Mouse (Mus musculus): ENCODE data around the gene Has3. TPM values are rescaled to one million over a fixed set of nuclear protein-coding genes. Genes with fewer than 3 reads are reported as not detected.
A peak's percentile ranks its signal among the peaks of the same experiment; 100 is the strongest.
"Not testable (repeated sequence)": the region's sequence is repeated elsewhere in the genome, so short reads cannot be mapped to it uniquely, and the experiment has no call there.

Has3 gene
- polyA plus RNA-seq, 1 experiment from 2014 or later, result 0.10 TPM

DNA sequence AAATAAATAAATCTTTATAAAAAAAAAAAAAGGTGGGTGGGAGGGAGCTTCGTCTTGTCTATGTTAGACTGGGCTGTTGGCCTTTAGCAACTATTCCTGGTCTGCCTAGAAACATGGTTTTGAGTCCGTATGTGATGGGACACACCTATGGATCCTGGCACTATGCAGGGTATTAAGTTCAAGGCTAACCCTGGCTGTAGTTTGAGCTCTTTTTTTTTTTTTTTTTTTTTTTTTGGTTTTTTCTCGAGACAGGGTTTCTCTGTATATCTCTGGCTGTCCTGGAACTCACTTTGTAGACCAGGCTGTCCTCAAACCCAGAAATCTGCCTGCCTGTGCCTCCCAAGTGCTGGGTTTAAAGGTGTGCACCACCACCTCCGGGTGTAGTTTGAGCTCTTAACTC lies 54.0 kb downstream of the Has3 start:
- Histone ChIP-seq H3K36me3 (ENCODE audit: control insufficient read depth, insufficient read depth, low read length) (peaks cover 16% of the 10 kb centered on the region), H3K4me2 (no peak overlapping the region), H3K27me3 (ENCODE audit: control insufficient read depth, insufficient read depth, low read length) (no peaks in the 10 kb centered on the region), H3K9ac (ENCODE audit: low read length) (no peak overlapping the region), H3K9me3 (ENCODE audit: control insufficient read depth, low read length) (no peaks in the 10 kb centered on the region), H3K4me3 (ENCODE audit: low read depth, low read length) (no peak overlapping the region), H3K4me1 (ENCODE audit: control insufficient read depth, insufficient read depth, low read length) (no peaks in the 10 kb centered on the region), H3K27ac (ENCODE audit: low read depth, low read length) (no peak overlapping the region)
- WGBS, result 85% methylated on average over 4 of the region's 4 CpGs
- no peak for ATAC-seq (ENCODE audit: low FRiP score)
- no peak for DNase-seq (ENCODE audit: low spot score, missing footprints)

- Histone ChIP-seq H3K4me3 (ENCODE audit: low read depth, low read length) (no peak overlapping the region), H3K27ac (ENCODE audit: low read depth, low read length) (no peak overlapping the region), H3K36me3 (ENCODE audit: control insufficient read depth, insufficient read depth, low read length) (peaks cover 11% of the 10 kb centered on the region), H3K9me3 (ENCODE audit: control insufficient read depth, low read length) (no peaks in the 10 kb centered on the region), H3K27me3 (ENCODE audit: control insufficient read depth, insufficient read depth, low read length) (no peaks in the 10 kb centered on the region), H3K4me2 (no peak overlapping the region), H3K9ac (ENCODE audit: low read length) (no peak overlapping the region), H3K4me1 (ENCODE audit: control insufficient read depth, insufficient read depth, low read length) (no peaks in the 10 kb centered on the region)
- DNase-seq (ENCODE audit: low spot score, missing footprints) (no peak), ATAC-seq (ENCODE audit: low FRiP score) (no peak)
- 85% methylated on average over 8 of the region's 8 CpGs for WGBS
Measured at GRCm38 (mm10) chr8:106924904-106925349, 54.9 kb downstream of the Has3 start.

GRCm38 (mm10) chr8:106925446-106925845 lies 55.4 kb downstream of the Has3 start:
- Histone ChIP-seq H3K9ac (ENCODE audit: low read length) (no peak overlapping the region), H3K36me3 (ENCODE audit: control insufficient read depth, insufficient read depth, low read length) (peaks cover 10% of the 10 kb centered on the region), H3K4me1 (ENCODE audit: control insufficient read depth, insufficient read depth, low read length) (no peaks in the 10 kb centered on the region), H3K4me3 (ENCODE audit: low read depth, low read length) (no peak overlapping the region), H3K27me3 (ENCODE audit: control insufficient read depth, insufficient read depth, low read length) (no peaks in the 10 kb centered on the region), H3K4me2 (no peak overlapping the region), H3K9me3 (ENCODE audit: control insufficient read depth, low read length) (no peaks in the 10 kb centered on the region), H3K27ac (ENCODE audit: low read depth, low read length) (no peak overlapping the region)
- ATAC-seq (ENCODE audit: low FRiP score) (no peak), DNase-seq (ENCODE audit: low spot score, missing footprints) (no peak)
- WGBS, result 93% methylated on average over 4 of the region's 4 CpGs

- Histone ChIP-seq H3K27ac (ENCODE audit: low read depth, low read length) (no peak overlapping the region), H3K9me3 (ENCODE audit: control insufficient read depth, low read length) (no peaks in the 10 kb centered on the region), H3K4me2 (no peak overlapping the region), H3K36me3 (ENCODE audit: control insufficient read depth, insufficient read depth, low read length) (peaks cover 8% of the 10 kb centered on the region), H3K4me3 (ENCODE audit: low read depth, low read length) (no peak overlapping the region), H3K4me1 (ENCODE audit: control insufficient read depth, insufficient read depth, low read length) (no peaks in the 10 kb centered on the region), H3K9ac (ENCODE audit: low read length) (no peak overlapping the region), H3K27me3 (ENCODE audit: control insufficient read depth, insufficient read depth, low read length) (no peaks in the 10 kb centered on the region)
- 49% methylated on average over 4 of the region's 4 CpGs for WGBS
- ATAC-seq (ENCODE audit: low FRiP score), result no peak
- no peak for DNase-seq (ENCODE audit: low spot score, missing footprints)
Measured at GRCm38 (mm10) chr8:106927247-106927646, 57.2 kb downstream of the Has3 start.

GRCm38 (mm10) chr8:106928182-106928581 lies 58.1 kb downstream of the Has3 start:
- H3K4me3 ChIP-seq (ENCODE audit: low read depth, low read length); ATAC-seq (ENCODE audit: low FRiP score); H3K9me3 ChIP-seq (ENCODE audit: control insufficient read depth, low read length); H3K27me3 ChIP-seq (ENCODE audit: control insufficient read depth, insufficient read depth, low read length); H3K27ac ChIP-seq (ENCODE audit: low read depth, low read length); H3K4me2 ChIP-seq; H3K36me3 ChIP-seq (ENCODE audit: control insufficient read depth, insufficient read depth, low read length); H3K9ac ChIP-seq (ENCODE audit: low read length); H3K4me1 ChIP-seq (ENCODE audit: control insufficient read depth, insufficient read depth, low read length); DNase-seq (ENCODE audit: low spot score, missing footprints): not testable (repeated sequence)
- WGBS, result 95% methylated on average over 10 of the region's 11 CpGs

- H3K36me3 ChIP-seq (ENCODE audit: control insufficient read depth, insufficient read depth, low read length), result no peaks in the 10 kb centered on the region
- H3K9ac ChIP-seq (ENCODE audit: low read length), result no peak overlapping the region
- no peak overlapping the region for H3K4me2 ChIP-seq
- no peak for DNase-seq (ENCODE audit: low spot score, missing footprints)
- no peak for ATAC-seq (ENCODE audit: low FRiP score)
- H3K27ac ChIP-seq (ENCODE audit: low read depth, low read length), result no peak overlapping the region
- H3K4me3 ChIP-seq (ENCODE audit: low read depth, low read length), result no peak overlapping the region
- no peaks in the 10 kb centered on the region for H3K9me3 ChIP-seq (ENCODE audit: control insufficient read depth, low read length)
- WGBS, result 74% methylated on average over 6 of the region's 6 CpGs
- peaks cover 4% of the 10 kb centered on the region; the same call in 1 of the 2 replicates for H3K4me1 ChIP-seq (ENCODE audit: control insufficient read depth, insufficient read depth, low read length)
- peaks cover 3% of the 10 kb centered on the region; the same call in 1 of the 2 replicates for H3K27me3 ChIP-seq (ENCODE audit: control insufficient read depth, insufficient read depth, low read length)
Measured at GRCm38 (mm10) chr8:106929155-106929913, 59.3 kb downstream of the Has3 start.

GRCm38 (mm10) chr8:106929921-106930320 lies 59.9 kb downstream of the Has3 start:
- no peak overlapping the region for H3K9ac ChIP-seq (ENCODE audit: low read length)
- H3K4me3 ChIP-seq (ENCODE audit: low read depth, low read length), result no peak overlapping the region
- peaks cover 4% of the 10 kb centered on the region; the same call in 1 of the 2 replicates for H3K4me1 ChIP-seq (ENCODE audit: control insufficient read depth, insufficient read depth, low read length)
- WGBS, result 86% methylated on average over 5 of the region's 5 CpGs
- DNase-seq (ENCODE audit: low spot score, missing footprints), result no peak
- ATAC-seq (ENCODE audit: low FRiP score), result no peak
- no peak overlapping the region for H3K4me2 ChIP-seq
- peaks cover 4% of the 10 kb centered on the region; the same call in 1 of the 2 replicates for H3K27me3 ChIP-seq (ENCODE audit: control insufficient read depth, insufficient read depth, low read length)
- H3K9me3 ChIP-seq (ENCODE audit: control insufficient read depth, low read length), result no peaks in the 10 kb centered on the region
- H3K36me3 ChIP-seq (ENCODE audit: control insufficient read depth, insufficient read depth, low read length), result no peaks in the 10 kb centered on the region
- no peak overlapping the region for H3K27ac ChIP-seq (ENCODE audit: low read depth, low read length)

DNA sequence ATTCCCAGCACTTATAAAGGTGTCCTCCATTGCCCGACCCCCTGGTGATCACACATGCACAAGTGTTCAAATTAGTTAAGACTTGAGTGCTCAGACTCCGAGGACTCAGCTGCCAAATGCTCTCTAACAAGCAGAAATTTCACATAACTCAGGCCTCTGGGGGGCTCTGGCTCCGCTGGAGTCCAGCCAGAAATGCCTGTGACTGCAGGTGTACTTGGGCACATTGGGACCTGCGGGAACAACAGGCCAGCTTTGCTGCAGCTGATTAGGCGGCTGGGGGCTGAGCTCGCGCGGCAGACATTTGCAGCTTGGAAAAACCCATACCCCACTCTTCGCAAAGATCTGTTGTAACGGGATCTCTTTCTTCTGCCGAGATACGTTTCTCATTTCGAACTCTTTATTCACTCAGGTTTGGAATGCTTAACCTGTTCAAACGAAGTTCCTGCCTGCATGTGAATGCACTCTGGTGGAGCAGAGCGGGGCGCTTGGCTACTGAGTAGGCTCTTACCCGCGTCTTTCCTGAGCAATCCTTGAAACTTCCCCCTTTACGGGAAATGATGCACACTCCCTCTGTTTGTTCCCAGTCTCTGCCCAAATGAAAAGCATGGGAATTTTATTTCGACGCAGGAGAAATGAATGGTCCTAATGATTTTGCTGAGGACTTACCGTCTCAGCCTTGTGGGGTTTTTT lies 62.5 kb downstream of the Has3 start:
- WGBS, result 17% methylated on average over 22 of the region's 22 CpGs
- H3K9me3 ChIP-seq (ENCODE audit: control insufficient read depth, low read length), result no peaks in the 10 kb centered on the region
- ATAC-seq (ENCODE audit: low FRiP score) (no peak), DNase-seq (ENCODE audit: low spot score, missing footprints) (peak; percentile 88)
- no peaks in the 10 kb centered on the region for H3K36me3 ChIP-seq (ENCODE audit: control insufficient read depth, insufficient read depth, low read length)
- peaks cover 14% of the 10 kb centered on the region; the same call in 1 of the 2 replicates for H3K4me1 ChIP-seq (ENCODE audit: control insufficient read depth, insufficient read depth, low read length)
- H3K27me3 ChIP-seq (ENCODE audit: control insufficient read depth, insufficient read depth, low read length), result peaks cover 4% of the 10 kb centered on the region; the same call in 1 of the 2 replicates
- H3K4me2 ChIP-seq, result peak overlapping the region; percentile 25; the same call in 1 of the 2 replicates
- H3K4me3 ChIP-seq (ENCODE audit: low read depth, low read length), result no peak overlapping the region
- H3K9ac ChIP-seq (ENCODE audit: low read length), result peak overlapping the region; percentile 1; the same call in 1 of the 2 replicates
- H3K27ac ChIP-seq (ENCODE audit: low read depth, low read length), result no peak overlapping the region
